Mouse (Mus musculus): Measurements from ENCODE around the gene Icam1. TPM values are rescaled to one million over a fixed set of nuclear protein-coding genes. Genes with fewer than 3 reads are reported as not detected.

The Icam1 gene
- polyA plus RNA-seq (2014; fragmentation: Nextera tagmentation; extraction: Ambion mirVana): 8.1 and 8.5 TPM in 2 replicates

GRCm38 (mm10) chr9:21015571-21016130 lies at the start of gene Icam1:
TSS of gene Icam1 (plus strand) at chr9:21015985.
- Histone ChIP-seq H3K4me1 (ENCODE audit: control insufficient read depth, insufficient read depth, low read length) (peaks cover 11% of the 10 kb centered on the region), H3K27ac (ENCODE audit: low read depth, low read length) (peak within 1 kb of the TSS; percentile 15; the same call in 1 of the 2 replicates), H3K4me3 (ENCODE audit: low read depth, low read length) (peak within 1 kb of the TSS; percentile 41), H3K36me3 (ENCODE audit: control insufficient read depth, insufficient read depth, low read length) (no peaks in the 10 kb centered on the region), H3K9me3 (replicated peaks; ENCODE audit: control insufficient read depth, low read length) (no peaks in the 10 kb centered on the region), H3K27me3 (ENCODE audit: control insufficient read depth, insufficient read depth, low read length) (peaks cover 43% of the 10 kb centered on the region), H3K9ac (ENCODE audit: low read depth, low read length) (peak within 1 kb of the TSS; percentile 17; the same call in 1 of the 2 replicates), H3K4me2 (peak within 1 kb of the TSS; percentile 77)
- peak; percentile 31; the same call in 1 of the 2 replicates for ATAC-seq (replicated peaks; ENCODE audit: insufficient number of reproducible peaks, low FRiP score, low TSS enrichment)
- whole genome bisulfite sequencing (ENCODE audit: insufficient replicate concordance): under 1% methylated on average over 30 of the region's 30 CpGs

DNA sequence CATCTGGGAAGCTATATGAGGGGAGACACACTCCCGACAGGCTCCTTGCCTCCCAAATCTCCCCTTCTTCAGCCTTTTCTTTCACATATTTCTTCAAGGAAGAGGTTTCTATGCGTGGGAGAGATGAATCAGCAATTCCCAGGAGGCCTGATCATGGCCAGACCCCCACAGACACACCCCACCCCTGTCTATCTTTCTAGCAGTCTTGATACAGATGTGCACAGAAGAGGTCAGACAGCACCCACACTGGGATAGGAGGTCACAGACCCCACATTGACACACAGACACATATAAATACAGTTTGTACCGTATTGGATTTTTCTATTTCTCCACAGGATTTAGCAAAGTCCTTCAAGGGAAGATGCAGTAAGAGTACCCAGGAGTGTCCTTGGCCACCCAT lies 49.8 kb upstream of the Icam1 start:
- Histone ChIP-seq H3K27me3 (ENCODE audit: control insufficient read depth, insufficient read depth, low read length) (no peaks in the 10 kb centered on the region), H3K4me2 (no peak overlapping the region), H3K9me3 (replicated peaks; ENCODE audit: control insufficient read depth, low read length) (no peaks in the 10 kb centered on the region), H3K27ac (ENCODE audit: low read depth, low read length) (no peak overlapping the region), H3K4me1 (ENCODE audit: control insufficient read depth, insufficient read depth, low read length) (no peaks in the 10 kb centered on the region), H3K36me3 (ENCODE audit: control insufficient read depth, insufficient read depth, low read length) (peaks cover 21% of the 10 kb centered on the region), H3K4me3 (ENCODE audit: low read depth, low read length) (no peak overlapping the region), H3K9ac (ENCODE audit: low read depth, low read length) (no peak overlapping the region)
- 74% methylated on average over 3 of the region's 3 CpGs for WGBS (ENCODE audit: insufficient replicate concordance)
- ATAC-seq (replicated peaks; ENCODE audit: insufficient number of reproducible peaks, low FRiP score, low TSS enrichment): no peak

- Histone ChIP-seq H3K4me2 (no peak overlapping the region), H3K27me3 (ENCODE audit: control insufficient read depth, insufficient read depth, low read length) (no peaks in the 10 kb centered on the region), H3K9me3 (replicated peaks; ENCODE audit: control insufficient read depth, low read length) (no peaks in the 10 kb centered on the region), H3K4me1 (ENCODE audit: control insufficient read depth, insufficient read depth, low read length) (peaks cover 3% of the 10 kb centered on the region; the same call in 1 of the 2 replicates), H3K36me3 (ENCODE audit: control insufficient read depth, insufficient read depth, low read length) (peaks cover 21% of the 10 kb centered on the region), H3K9ac (ENCODE audit: low read depth, low read length) (0 out of 2 replicates have a peak overlapping the region, but pooled peaks have one; percentile 16), H3K27ac (ENCODE audit: low read depth, low read length) (no peak overlapping the region), H3K4me3 (ENCODE audit: low read depth, low read length) (no peak overlapping the region)
- whole genome bisulfite sequencing (ENCODE audit: insufficient replicate concordance): 71% methylated on average over 5 of the region's 5 CpGs
- ATAC-seq (replicated peaks; ENCODE audit: insufficient number of reproducible peaks, low FRiP score, low TSS enrichment): no peak
Observed at GRCm38 (mm10) chr9:20966747-20967146, 49.0 kb upstream of the Icam1 start.

- H3K9me3 ChIP-seq (replicated peaks; ENCODE audit: control insufficient read depth, low read length): no peaks in the 10 kb centered on the region
- no peak overlapping the region for H3K4me2 ChIP-seq
- 66% methylated on average over 7 of the region's 7 CpGs for WGBS (ENCODE audit: insufficient replicate concordance)
- ATAC-seq (replicated peaks; ENCODE audit: insufficient number of reproducible peaks, low FRiP score, low TSS enrichment): no peak
- H3K4me1 ChIP-seq (ENCODE audit: control insufficient read depth, insufficient read depth, low read length): peaks cover 38% of the 10 kb centered on the region
- no peak overlapping the region for H3K9ac ChIP-seq (ENCODE audit: low read depth, low read length)
- H3K4me3 ChIP-seq (ENCODE audit: low read depth, low read length): no peak overlapping the region
- peaks cover 17% of the 10 kb centered on the region for H3K36me3 ChIP-seq (ENCODE audit: control insufficient read depth, insufficient read depth, low read length)
- H3K27ac ChIP-seq (ENCODE audit: low read depth, low read length): 0 out of 2 replicates have a peak overlapping the region, but pooled peaks have one; percentile 6
- H3K27me3 ChIP-seq (ENCODE audit: control insufficient read depth, insufficient read depth, low read length): no peaks in the 10 kb centered on the region
Observed at GRCm38 (mm10) chr9:20971751-20972140, 44.0 kb upstream of the Icam1 start.

- peak overlapping the region; percentile 16; the same call in 1 of the 2 replicates for H3K4me3 ChIP-seq (ENCODE audit: low read depth, low read length)
- H3K4me1 ChIP-seq (ENCODE audit: control insufficient read depth, insufficient read depth, low read length): peaks cover 38% of the 10 kb centered on the region
- 47% methylated on average over 28 of the region's 28 CpGs for WGBS (ENCODE audit: insufficient replicate concordance)
- peak overlapping the region; percentile 70 for H3K27ac ChIP-seq (ENCODE audit: low read depth, low read length)
- H3K9me3 ChIP-seq (replicated peaks; ENCODE audit: control insufficient read depth, low read length): no peaks in the 10 kb centered on the region
- ATAC-seq (replicated peaks; ENCODE audit: insufficient number of reproducible peaks, low FRiP score, low TSS enrichment): no peak
- no peaks in the 10 kb centered on the region for H3K27me3 ChIP-seq (ENCODE audit: control insufficient read depth, insufficient read depth, low read length)
- H3K36me3 ChIP-seq (ENCODE audit: control insufficient read depth, insufficient read depth, low read length): peaks cover 12% of the 10 kb centered on the region
- peak overlapping the region; percentile 61 for H3K9ac ChIP-seq (ENCODE audit: low read depth, low read length)
- H3K4me2 ChIP-seq: peak overlapping the region; percentile 47
Observed at GRCm38 (mm10) chr9:20972141-20972992, 43.4 kb upstream of the Icam1 start.

DNA sequence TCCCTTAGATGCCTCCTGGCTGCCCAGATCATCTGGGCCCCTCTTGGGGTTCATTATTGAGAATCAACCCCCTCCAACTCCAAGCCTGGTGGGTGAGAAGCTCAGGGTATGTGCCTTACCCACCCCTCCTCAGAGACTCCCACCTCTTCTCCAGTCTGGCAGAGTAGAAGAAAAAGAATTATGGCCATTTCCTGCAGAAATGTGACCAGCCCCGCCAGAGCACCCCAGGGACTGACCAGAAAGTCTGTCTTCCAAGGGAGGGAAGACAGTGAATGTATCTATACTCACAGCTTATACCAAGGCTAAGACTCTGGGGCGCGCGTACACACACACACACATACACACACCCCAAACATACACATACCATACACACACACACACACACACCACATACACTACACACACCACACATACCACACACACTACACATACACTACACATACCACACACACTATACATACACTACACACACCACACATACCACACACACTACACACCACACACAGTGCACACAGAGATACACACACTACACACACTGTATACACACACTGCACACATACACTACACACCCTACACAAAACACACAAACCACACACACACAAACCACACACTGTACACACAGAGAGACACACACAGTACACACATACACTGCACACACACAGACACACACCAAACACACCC lies 42.6 kb upstream of the Icam1 start:
- Histone ChIP-seq H3K27ac (ENCODE audit: low read depth, low read length) (0 out of 2 replicates have a peak overlapping the region, but pooled peaks have one; percentile 70), H3K27me3 (ENCODE audit: control insufficient read depth, insufficient read depth, low read length) (no peaks in the 10 kb centered on the region), H3K4me3 (ENCODE audit: low read depth, low read length) (peak overlapping the region; percentile 16; the same call in 1 of the 2 replicates), H3K4me2 (peak overlapping the region; percentile 47), H3K36me3 (ENCODE audit: control insufficient read depth, insufficient read depth, low read length) (peaks cover 4% of the 10 kb centered on the region), H3K4me1 (ENCODE audit: control insufficient read depth, insufficient read depth, low read length) (peaks cover 39% of the 10 kb centered on the region), H3K9me3 (replicated peaks; ENCODE audit: control insufficient read depth, low read length) (no peaks in the 10 kb centered on the region), H3K9ac (ENCODE audit: low read depth, low read length) (peak overlapping the region; percentile 61; the same call in 1 of the 2 replicates)
- 81% methylated on average over 4 of the region's 4 CpGs for WGBS (ENCODE audit: insufficient replicate concordance)
- no peak for ATAC-seq (replicated peaks; ENCODE audit: insufficient number of reproducible peaks, low FRiP score, low TSS enrichment)

DNA sequence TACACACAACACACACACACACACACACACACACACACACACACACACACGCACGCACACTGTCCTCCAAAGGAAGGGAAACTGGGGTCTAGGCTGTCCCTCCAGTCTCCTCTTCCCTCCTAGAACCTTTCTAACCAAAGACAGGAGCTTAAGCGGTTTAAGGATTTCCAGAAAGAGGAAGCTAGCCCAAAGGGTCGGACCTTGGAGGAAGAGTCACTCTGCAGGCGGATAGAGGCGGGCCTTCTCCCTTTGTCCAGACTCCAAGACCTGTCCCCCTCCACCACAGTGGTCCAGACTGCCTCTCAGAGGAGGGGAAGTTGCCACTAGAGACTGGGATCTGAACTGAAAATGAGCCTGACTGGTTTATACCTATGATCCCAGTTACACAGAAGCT lies 42.1 kb upstream of the Icam1 start:
- 56% methylated on average over 6 of the region's 6 CpGs for WGBS (ENCODE audit: insufficient replicate concordance)
- H3K4me3 ChIP-seq (ENCODE audit: low read depth, low read length): peak overlapping the region; percentile 1; the same call in 1 of the 2 replicates
- H3K36me3 ChIP-seq (ENCODE audit: control insufficient read depth, insufficient read depth, low read length): no peaks in the 10 kb centered on the region

More for the DNA sequence above, 42.1 kb upstream of the Icam1 start:
- Histone ChIP-seq H3K9me3 (replicated peaks; ENCODE audit: control insufficient read depth, low read length) (no peaks in the 10 kb centered on the region), H3K9ac (ENCODE audit: low read depth, low read length) (peak overlapping the region; percentile 54), H3K4me1 (ENCODE audit: control insufficient read depth, insufficient read depth, low read length) (peaks cover 41% of the 10 kb centered on the region), H3K27ac (ENCODE audit: low read depth, low read length) (no peak overlapping the region), H3K4me2 (peak overlapping the region; percentile 47), H3K27me3 (ENCODE audit: control insufficient read depth, insufficient read depth, low read length) (no peaks in the 10 kb centered on the region)
- ATAC-seq (replicated peaks; ENCODE audit: insufficient number of reproducible peaks, low FRiP score, low TSS enrichment): no peak

Data from heart, embryonic 11.5 days (tissue).